Mouse (Mus musculus) layer of hippocampus, postnatal 36 days (tissue): ENCODE data around the gene Prox2. TPM values are rescaled to one million over a fixed set of nuclear protein-coding genes. Genes with fewer than 3 reads are reported as not detected.

Experiments used
- DNase-seq, 2 experiments: peaks; one replicate each; pipeline ENCODE4 v3.0.0; 2022
- total RNA-seq, 2 experiments: library from RNA; stranded (reverse); gene quantifications; 2 replicates each; pipeline ENCODE4 v1.2.3; 2021

Gene Prox2
- total RNA-seq, 2 experiments from 2014 or later = 1.7 to 2.0 TPM

DNA sequence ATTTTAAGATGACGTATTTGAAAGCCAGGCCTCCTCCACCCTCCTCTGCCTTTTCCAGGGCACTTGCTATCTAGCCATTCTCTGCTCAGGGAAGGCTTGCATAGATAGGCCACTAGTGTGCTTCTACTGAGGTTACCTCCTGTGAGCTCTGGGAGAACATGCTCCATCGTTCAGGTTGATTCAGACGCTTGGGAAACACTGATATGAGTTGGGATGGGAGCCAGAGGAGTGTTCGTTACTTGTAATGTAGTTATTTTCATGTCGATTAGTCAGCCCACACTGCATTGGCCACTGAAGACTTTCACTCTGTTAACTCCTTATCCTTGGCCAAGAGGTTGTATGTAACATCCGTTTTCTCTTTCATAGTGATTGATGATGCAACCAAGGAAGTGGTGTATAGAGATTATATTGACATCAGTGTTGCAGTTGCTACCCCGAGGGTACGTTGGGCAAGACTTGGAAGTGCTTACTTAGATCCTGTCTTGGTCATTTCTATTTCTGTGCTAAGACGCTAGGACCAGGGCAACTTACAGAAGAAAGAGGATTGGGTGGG is 18.9 kb upstream of the Prox2 start:
- no peak for DNase-seq

GRCm38 (mm10) chr12:85126986-85127603 is 16.5 kb upstream of the Prox2 start:
- no peak for DNase-seq

DNA sequence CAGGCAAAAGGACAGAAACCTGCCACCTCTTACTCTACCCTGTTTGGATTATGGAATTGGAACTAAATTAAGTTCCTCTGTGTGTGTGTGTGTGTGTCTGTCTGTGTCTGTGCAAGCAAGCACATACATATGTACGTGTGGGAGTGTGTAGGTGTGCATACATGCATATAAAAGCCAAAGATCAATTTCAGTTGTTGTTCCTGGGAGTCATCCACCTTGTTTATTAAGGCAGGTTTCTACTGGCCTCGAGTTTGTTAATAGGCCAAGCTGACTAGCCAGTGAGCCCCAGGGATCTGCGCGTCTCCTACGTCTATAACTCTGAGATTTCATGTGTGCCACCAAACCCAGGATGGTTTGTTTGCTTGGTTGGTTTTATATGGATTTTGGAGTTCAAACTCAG is 14.2 kb upstream of the Prox2 start:
- DNase-seq = no peak

- DNase-seq = no peak
Measured at GRCm38 (mm10) chr12:85123645-85124044, 13.1 kb upstream of the Prox2 start.

DNA sequence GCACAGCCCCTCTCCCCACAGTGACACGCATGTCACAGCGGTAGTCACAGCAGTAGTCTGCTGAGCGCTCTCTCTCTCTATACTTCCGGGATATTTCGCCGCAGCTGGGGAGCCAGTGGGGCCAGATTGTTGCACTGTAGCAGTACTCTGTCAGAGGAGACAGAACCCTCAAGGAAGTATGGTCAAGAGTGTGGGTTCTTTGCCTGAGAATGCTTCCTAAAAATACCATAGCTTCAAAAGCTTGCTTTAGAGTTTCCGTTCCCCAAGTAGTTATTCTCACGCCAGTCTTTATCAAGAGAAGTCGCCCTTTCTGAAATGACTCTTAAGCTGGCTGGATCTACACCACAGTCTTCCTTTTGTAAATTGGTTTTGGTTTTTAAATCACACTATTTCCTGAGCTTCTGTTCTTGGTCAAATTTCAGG is 12.6 kb upstream of the Prox2 start:
- no peak for DNase-seq

- no peak for DNase-seq
Measured at GRCm38 (mm10) chr12:85121806-85122459, 11.4 kb upstream of the Prox2 start.

DNA sequence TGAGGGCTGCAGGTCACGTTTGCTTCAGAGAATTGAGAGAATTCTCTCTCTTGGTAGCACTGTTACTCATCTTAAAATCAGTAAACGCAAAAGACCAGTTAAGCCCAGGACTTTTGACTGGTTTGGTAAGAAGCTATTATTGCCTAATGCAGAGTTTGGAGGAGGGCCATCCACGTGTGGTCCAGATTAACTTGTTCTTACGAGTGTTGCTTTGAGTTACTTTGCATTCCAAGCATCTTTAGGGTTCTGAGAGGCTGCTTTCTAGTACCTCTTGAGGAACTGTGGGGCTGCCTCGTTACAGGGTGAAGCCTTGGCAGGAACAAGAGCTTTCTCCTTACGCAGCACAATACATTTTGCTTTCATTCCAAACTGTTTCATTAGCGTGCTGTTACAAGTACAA is 5.1 kb upstream of the Prox2 start:
- no peak for DNase-seq

DNA sequence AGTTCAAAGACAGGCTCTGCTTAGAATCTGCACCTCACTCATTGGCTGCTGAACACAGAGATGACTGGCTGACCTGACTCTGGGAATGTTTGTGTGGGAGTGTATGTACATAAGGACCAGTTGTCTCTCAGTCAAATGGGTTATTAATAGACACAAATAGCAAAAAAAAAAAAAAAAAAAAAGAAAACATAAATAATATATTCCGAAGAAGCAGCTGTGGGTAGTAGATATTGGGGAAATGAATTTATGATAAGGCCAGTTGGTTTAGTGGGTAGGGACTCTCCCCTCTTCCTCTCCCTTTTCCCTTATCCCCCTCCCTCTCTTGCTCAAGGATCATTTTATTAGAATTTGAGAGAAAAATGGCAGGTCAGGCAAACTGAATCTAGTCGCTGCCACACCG is 3.4 kb upstream of the Prox2 start:
- DNase-seq = no peak

GRCm38 (mm10) chr12:85113337-85113736 is 2.8 kb upstream of the Prox2 start:
- no peak for DNase-seq

- DNase-seq = no peak
Measured at GRCm38 (mm10) chr12:85112550-85113251, 2.1 kb upstream of the Prox2 start.

DNA sequence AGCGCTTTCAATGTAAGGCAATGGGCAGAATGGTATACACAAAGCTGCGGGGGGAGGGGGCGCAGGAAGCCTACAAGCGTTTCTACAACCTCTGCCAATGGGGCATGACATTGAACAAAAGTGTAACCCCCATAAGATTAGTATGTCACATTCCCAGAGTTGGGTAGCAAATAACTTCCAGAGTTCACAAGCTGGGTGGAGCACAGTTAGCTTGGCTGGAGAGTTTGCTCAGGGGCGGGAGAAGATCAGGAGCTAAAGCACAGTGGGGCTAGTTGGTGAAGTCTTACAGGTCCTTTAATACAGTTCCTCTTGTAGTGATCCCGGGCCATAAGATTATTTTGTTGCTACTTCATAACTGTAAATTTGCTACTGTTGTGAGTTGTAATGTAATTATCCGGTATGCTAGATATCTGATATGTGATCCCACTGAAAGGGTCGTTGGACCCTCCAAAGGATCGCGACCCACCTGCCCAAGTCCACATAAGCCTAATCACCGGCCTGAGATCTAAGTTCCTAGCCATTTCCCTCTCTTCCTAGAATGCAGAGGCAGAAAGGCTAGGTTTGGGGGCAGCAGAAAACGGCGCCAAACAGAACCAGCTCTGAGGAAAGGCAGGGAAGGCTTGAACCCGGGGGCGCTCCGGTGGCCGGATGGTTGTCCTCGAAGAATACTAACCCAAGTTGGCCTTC is 405 bp downstream of the Prox2 start:
- no peak for DNase-seq

DNA sequence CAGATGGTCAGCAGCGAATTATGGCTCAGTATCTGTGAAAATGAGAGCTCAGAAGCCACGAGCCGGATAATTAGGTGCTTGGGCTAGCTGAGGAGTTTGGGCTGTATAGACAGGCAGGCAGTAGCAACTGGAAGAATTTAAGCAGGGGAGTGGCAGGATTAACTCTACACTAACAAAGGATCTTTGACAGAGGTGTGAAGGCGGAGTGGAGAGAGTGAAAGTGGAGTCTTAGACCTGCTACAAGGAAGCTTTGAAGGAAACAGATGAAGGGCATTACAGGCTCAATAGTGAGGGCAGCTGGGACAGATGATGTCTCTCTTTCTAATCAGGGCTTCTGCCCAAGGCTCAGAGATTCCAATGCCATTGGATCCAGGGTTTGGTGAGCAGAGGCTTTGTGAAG is 1.1 kb downstream of the Prox2 start:
- DNase-seq = no peak

- DNase-seq = no peak
Measured at GRCm38 (mm10) chr12:85108643-85109042, 1.9 kb downstream of the Prox2 start.

- no peak for DNase-seq
Measured at GRCm38 (mm10) chr12:85106292-85106691, 4.3 kb downstream of the Prox2 start.

GRCm38 (mm10) chr12:85104789-85105188 is 5.8 kb downstream of the Prox2 start:
- DNase-seq = no peak

DNA sequence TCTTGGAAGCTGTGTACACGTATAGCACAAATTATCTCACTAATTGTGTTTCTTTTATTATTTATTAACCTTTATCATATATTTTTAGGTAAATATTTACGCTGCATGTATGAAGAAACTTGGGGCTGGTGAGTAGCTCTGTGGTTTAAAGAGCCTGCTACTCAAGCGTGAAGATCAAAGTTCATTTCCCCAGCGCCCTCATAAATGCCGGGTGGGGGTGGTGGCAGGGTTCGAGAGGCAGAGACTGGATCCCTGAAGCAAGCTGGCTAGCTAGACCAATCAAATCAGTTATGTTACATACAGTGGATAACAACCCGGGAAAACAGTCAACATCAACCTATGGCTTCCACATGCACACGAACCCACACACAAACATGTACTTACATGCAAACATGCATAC is 7.5 kb downstream of the Prox2 start:
- DNase-seq = no peak

DNA sequence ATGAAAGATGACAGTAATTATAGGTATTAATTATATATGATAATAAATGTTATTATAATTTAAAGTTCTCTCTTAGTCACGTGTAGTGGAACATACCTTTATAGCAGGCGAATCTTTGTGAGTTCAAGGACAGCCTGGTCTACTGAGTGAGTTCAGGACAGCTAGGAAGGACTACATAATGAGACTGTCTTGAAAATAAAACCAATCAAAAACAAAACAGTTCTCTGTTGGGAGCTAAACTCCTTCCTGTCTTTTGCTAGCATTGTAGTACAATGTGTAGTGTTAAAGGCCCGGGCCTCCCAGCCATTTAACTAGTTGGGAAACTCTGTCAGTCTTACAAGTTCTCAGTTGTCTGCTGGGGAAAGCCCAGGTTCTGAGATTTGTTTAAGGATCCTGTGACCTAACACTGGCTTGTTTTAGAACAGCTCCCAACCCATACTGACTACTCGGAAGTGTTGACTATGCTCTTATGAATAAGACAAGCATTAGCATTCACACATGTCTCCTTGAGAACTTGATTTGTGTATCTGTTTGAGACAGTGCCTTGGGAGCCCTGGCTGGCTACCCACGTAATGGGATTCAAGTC is 8.9 kb downstream of the Prox2 start:
- DNase-seq = no peak

- DNase-seq = no peak
Measured at GRCm38 (mm10) chr12:85101001-85101400, 9.6 kb downstream of the Prox2 start.

DNA sequence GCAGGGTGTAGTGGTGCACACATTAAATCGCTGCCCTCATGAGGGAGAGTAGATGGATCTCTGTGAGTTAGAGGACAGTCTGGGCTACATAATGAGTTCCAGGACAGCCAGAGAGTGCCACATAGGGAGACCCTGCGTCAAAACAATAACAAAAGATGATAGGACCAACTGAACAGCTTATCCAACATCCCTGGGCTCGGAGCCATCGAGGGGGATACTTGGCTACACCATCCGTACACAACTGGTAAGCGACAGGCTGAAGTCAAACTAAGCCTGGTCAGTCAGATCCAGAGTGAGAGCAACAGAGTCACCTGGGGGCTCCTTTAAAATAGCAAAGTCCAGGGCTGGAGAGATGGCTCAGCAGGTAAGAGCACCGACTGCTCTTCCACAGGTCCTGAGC is 14.7 kb downstream of the Prox2 start:
- no peak for DNase-seq

DNA sequence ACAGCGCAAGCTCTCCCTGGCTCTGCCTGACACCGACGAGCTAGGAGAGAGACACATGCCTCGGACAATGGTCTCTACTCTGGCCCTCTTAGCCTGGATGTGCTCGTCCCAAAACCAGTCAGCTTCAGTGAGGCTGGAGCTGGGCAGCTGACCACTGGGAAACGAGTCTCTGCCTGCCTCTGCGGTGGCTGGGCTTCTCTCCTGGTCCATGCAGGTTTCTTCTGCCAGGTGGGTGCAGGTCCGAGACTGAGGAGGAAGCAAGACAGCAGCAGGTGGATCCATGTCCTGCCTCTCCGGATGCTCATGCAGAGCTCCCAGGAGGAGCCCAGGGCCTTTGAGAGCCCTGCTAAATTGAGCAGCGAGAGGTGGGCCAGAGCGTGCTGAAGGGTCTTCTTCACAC is 15.4 kb downstream of the Prox2 start:
- DNase-seq = no peak

DNA sequence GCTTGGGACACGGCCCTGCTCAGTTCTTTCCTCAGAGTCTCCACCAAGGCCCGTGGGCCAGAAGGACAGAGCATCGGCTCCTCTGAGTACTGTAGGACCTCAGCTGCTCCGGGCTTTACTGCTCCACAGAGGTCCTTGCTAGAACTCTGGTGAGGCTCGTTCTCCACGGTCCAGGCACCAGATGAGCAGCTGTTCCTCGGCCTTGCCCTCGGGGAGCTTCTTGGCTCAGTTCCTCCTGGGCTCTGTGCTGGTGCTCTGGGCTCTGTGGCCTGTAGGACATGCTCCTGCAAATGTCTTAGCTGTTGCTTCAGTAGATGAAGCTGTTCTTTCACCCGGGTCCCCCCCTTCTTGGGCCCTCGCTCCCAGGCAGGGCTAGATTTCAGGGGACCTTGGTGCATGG is 15.9 kb downstream of the Prox2 start:
- no peak for DNase-seq

DNA sequence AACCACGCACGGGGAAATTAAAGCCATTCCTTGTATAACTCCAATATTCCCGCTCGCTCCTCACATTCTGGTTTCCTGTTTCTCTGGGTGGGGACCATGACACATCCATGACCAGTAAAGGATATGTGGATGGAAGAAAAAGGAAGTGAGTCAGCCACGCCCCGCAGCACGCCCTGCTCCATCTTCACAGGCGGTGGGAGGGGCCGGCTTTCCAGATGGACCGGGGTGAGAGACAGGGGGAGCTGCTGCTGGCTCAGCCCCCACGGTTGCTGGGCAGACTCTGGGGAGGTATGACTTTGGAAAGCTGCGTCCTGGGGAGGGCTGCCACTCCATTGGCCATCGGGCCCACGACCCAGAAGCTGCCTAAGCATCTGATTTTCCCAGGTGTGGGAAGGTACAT is 16.5 kb downstream of the Prox2 start:
- peak; percentile 55 to 56 for DNase-seq

GRCm38 (mm10) chr12:85092214-85092613 is 18.3 kb downstream of the Prox2 start:
- peak; percentile 49 to 61 for DNase-seq
